Mouse (Mus musculus): ENCODE data around the gene Sppl3. TPM values are rescaled to one million over a fixed set of nuclear protein-coding genes. Genes with fewer than 3 reads are reported as not detected.

Gene Sppl3
- polyA plus RNA-seq, 1 experiment, result 66.4 TPM

DNA sequence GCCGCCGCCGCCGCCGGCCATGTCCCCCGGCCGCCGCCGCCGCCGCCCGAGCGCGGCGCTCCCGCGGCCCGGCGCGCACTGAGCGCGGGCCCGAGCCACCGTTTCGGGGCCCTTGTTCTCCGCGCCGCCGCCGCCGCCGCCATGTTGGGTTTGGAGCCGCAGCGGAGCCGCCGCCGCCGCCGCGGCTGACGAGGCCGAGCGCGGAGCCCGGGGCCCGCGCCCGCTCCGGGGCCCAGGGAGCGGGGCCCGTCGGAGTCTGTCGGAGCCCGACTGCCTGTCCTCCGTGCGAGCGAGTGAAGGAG, 231 bp downstream of the Sppl3 start:
- Histone ChIP-seq H3K27ac (ENCODE audit: insufficient read depth, low read length) (peak overlapping the region; percentile 91), H3K4me3 (ENCODE audit: insufficient read depth, low read length) (peak overlapping the region; percentile 85), H3K4me1 (ENCODE audit: control insufficient read depth, insufficient read depth, low read length) (peaks cover 9% of the 10 kb centered on the region; the same call in 1 of the 2 replicates)
- TF ChIP-seq POLR2A (IDR thresholded peaks at IDR 0.05; ENCODE audit: extremely low read depth, insufficient read depth, low read length) (no peak), CTCF (IDR thresholded peaks at IDR 0.05; ENCODE audit: extremely low read depth, insufficient read depth, low read length) (no peak)

DNA sequence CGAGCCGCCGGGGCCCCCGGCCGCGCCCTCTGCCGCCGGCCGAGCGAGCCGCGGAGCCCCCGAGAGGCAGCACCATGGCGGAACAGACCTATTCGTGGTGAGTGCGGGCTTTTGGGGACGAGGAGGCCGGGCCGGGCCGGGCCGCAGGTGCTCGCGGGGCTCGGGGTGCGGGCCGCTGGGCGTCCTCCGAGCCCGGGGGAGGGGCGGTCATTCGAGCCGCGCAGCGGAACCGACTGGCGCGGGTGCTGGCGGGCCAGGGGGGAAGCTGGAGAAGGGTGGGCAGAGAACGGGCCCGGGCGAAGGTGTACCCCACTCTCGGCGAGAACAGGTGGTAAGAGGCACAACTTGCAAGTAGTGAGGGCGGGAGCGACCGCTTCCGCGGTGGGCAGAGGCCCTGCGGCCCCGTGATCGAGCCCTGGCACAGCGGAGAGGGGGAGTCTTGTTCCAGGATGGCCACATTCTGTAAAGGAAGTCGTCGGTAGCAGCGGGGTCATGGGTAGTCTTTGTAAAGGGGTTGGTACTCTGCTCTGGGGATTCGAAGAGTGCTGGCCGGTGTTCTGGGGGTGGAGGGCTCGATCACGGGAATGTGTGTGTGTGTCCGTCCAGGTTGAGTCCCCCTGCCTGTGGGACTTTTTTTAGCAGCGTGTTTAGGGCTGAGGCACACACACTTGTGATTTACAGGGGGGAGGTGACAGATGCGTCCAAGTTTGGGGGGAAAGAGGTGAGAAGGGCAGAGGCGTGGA, 753 bp downstream of the Sppl3 start:
- peak overlapping the region; percentile 91 for H3K27ac ChIP-seq (ENCODE audit: insufficient read depth, low read length)
- peak overlapping the region; percentile 85 for H3K4me3 ChIP-seq (ENCODE audit: insufficient read depth, low read length)
- no peak for TF ChIP-seq CTCF (IDR thresholded peaks at IDR 0.05; ENCODE audit: extremely low read depth, insufficient read depth, low read length)
- no peak for TF ChIP-seq POLR2A (IDR thresholded peaks at IDR 0.05; ENCODE audit: extremely low read depth, insufficient read depth, low read length)
- peaks cover 9% of the 10 kb centered on the region; the same call in 1 of the 2 replicates for H3K4me1 ChIP-seq (ENCODE audit: control insufficient read depth, insufficient read depth, low read length)

DNA sequence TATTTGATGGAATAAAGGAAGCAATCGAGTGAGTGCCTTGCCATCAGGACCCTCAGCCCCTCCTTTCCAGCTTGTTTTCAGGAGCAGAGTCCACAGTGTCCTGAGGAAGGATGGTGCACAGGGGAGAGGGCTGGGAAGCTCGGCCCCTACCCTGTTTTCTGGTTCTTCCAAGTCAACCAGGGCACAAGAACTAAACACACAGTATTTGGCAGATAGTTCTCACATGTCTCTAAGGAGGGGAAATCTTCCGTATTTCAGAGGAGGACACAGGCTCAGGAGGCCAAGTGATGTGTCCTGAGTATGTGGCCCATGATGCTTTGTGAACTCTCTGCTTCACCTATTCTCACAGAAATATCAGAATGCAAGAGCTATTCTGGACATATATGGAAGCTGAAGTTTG, 2.5 kb downstream of the Sppl3 start:
- H3K4me3 ChIP-seq (ENCODE audit: insufficient read depth, low read length), result no peak overlapping the region
- H3K27ac ChIP-seq (ENCODE audit: insufficient read depth, low read length), result no peak overlapping the region
- H3K4me1 ChIP-seq (ENCODE audit: control insufficient read depth, insufficient read depth, low read length), result peaks cover 10% of the 10 kb centered on the region; the same call in 1 of the 2 replicates
- no peak for TF ChIP-seq POLR2A (IDR thresholded peaks at IDR 0.05; ENCODE audit: extremely low read depth, insufficient read depth, low read length)
- no peak for TF ChIP-seq CTCF (IDR thresholded peaks at IDR 0.05; ENCODE audit: extremely low read depth, insufficient read depth, low read length)

DNA sequence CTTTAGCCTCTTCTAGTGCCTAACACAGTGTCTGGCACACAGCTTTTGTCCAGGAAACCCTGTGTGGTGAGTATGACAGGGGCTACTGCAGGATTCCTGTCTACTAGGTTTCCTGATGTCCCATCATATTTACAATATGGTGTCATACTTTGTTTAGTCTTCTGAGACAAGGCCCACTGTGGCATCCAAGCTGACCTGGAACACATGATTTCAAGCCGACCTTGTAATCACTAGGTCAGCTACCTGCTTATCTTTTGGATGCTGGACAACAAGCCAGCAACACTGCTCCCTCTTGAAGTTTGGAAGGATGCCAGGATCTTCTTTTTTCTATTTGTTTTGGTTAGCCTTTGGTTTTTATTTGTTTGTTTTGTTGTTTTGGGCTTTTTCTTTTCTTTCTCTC, 3.6 kb downstream of the Sppl3 start:
- H3K27ac ChIP-seq (ENCODE audit: insufficient read depth, low read length), result no peak overlapping the region

DNA sequence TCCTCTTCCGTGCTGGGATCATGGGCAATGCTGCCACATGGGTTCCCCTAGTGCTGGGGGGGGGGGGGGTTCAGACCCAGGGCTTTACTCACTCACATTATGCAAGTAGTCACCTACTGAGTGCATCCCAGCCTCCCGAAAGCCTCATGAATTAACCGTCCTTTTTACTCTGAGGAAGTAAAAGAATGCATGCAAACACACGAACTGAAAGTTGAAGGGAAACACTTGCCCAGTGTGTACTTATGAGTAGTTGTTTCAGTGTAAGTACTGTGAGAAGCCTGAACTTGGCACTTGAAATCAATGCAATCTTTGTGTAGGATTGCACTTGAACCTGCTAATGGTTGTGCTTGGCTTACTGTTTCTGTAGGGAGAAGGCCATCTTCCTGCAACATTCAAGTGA, 4.2 kb downstream of the Sppl3 start:
- Histone ChIP-seq H3K27ac (ENCODE audit: insufficient read depth, low read length) (no peak overlapping the region), H3K4me3 (ENCODE audit: insufficient read depth, low read length) (no peak overlapping the region), H3K4me1 (ENCODE audit: control insufficient read depth, insufficient read depth, low read length) (peaks cover 10% of the 10 kb centered on the region; the same call in 1 of the 2 replicates)
- TF ChIP-seq CTCF (IDR thresholded peaks at IDR 0.05; ENCODE audit: extremely low read depth, insufficient read depth, low read length), result no peak
- no peak for TF ChIP-seq POLR2A (IDR thresholded peaks at IDR 0.05; ENCODE audit: extremely low read depth, insufficient read depth, low read length)

More for the DNA sequence above, 3.6 kb downstream of the Sppl3 start:
- H3K4me3 ChIP-seq (ENCODE audit: insufficient read depth, low read length), result no peak overlapping the region
- H3K4me1 ChIP-seq (ENCODE audit: control insufficient read depth, insufficient read depth, low read length), result peaks cover 10% of the 10 kb centered on the region; the same call in 1 of the 2 replicates
- TF ChIP-seq CTCF (IDR thresholded peaks at IDR 0.05; ENCODE audit: extremely low read depth, insufficient read depth, low read length) (no peak), POLR2A (IDR thresholded peaks at IDR 0.05; ENCODE audit: extremely low read depth, insufficient read depth, low read length) (no peak)

DNA sequence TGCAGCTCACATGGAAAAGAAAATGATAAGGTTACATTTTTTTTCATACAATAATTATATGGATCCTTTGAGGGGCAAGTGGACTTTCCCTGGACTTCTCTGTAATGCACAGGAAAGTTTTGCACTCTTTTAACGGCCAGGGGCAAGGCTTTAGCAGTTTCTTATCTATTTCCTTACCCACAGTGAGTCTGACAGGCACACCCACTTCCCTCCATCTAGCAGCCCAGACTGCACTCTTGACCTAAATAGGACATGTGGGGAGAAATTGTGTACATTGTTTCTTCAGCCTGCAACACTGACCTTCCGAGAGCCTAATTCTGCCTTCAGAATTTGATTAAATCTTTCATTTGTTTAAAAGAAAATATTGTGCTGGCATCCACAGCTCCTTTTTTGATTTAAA, 7.3 kb downstream of the Sppl3 start:
- TF ChIP-seq POLR2A (IDR thresholded peaks at IDR 0.05; ENCODE audit: extremely low read depth, insufficient read depth, low read length) (no peak), CTCF (IDR thresholded peaks at IDR 0.05; ENCODE audit: extremely low read depth, insufficient read depth, low read length) (no peak)

DNA sequence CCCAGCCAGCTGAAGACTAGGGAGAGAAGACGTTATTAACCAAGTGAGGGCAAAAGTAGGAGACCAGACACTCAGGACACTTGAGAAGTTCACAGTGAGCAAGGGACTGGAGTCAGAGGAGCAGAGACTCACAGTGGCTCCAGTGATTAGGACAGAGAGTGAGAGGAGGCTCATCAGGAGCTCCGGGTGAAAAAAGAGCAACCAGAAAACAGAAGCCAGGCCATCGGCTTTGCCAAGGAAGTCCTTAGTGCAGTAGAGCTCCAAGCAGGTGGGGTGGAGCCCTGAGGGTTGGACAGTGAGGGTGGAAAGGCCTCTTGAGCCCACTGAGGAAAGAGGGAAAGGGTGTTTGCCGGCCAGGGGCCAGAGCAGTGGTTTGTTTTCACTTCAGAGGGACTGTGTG, 7.9 kb downstream of the Sppl3 start:
- H3K4me1 ChIP-seq (ENCODE audit: control insufficient read depth, insufficient read depth, low read length), result peaks cover 3% of the 10 kb centered on the region; the same call in 1 of the 2 replicates
- no peak overlapping the region for H3K4me3 ChIP-seq (ENCODE audit: insufficient read depth, low read length)
- H3K27ac ChIP-seq (ENCODE audit: insufficient read depth, low read length), result no peak overlapping the region
- TF ChIP-seq CTCF (IDR thresholded peaks at IDR 0.05; ENCODE audit: extremely low read depth, insufficient read depth, low read length) (no peak), POLR2A (IDR thresholded peaks at IDR 0.05; ENCODE audit: extremely low read depth, insufficient read depth, low read length) (no peak)

More for the DNA sequence above, 7.3 kb downstream of the Sppl3 start:
- H3K27ac ChIP-seq (ENCODE audit: insufficient read depth, low read length), result no peak overlapping the region
- H3K4me3 ChIP-seq (ENCODE audit: insufficient read depth, low read length), result no peak overlapping the region
- peaks cover 4% of the 10 kb centered on the region; the same call in 1 of the 2 replicates for H3K4me1 ChIP-seq (ENCODE audit: control insufficient read depth, insufficient read depth, low read length)

DNA sequence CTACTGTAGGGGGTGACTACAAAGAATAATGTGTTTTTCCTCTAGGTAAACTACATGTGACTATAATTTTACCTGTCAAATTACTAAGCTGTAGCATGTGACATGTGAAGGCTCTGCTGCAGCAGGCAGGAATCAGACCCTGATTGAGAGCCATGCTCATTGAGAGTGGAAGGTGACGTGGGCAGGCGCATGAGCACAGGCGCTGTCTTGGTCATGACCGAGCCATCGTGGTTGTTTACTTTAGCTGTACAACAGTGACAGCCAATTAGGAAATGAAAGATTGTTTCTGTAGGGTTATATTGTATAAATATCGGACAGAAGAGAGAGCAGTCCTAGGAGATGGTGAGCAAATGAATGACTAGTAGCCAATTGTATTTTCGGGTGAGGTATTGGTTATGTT, 11.1 kb downstream of the Sppl3 start:
- no peak overlapping the region for H3K4me3 ChIP-seq (ENCODE audit: insufficient read depth, low read length)
- no peak overlapping the region for H3K27ac ChIP-seq (ENCODE audit: insufficient read depth, low read length)
- peaks cover 2% of the 10 kb centered on the region for H3K4me1 ChIP-seq (ENCODE audit: control insufficient read depth, insufficient read depth, low read length)
- no peak for TF ChIP-seq POLR2A (IDR thresholded peaks at IDR 0.05; ENCODE audit: extremely low read depth, insufficient read depth, low read length)
- no peak for TF ChIP-seq CTCF (IDR thresholded peaks at IDR 0.05; ENCODE audit: extremely low read depth, insufficient read depth, low read length)

DNA sequence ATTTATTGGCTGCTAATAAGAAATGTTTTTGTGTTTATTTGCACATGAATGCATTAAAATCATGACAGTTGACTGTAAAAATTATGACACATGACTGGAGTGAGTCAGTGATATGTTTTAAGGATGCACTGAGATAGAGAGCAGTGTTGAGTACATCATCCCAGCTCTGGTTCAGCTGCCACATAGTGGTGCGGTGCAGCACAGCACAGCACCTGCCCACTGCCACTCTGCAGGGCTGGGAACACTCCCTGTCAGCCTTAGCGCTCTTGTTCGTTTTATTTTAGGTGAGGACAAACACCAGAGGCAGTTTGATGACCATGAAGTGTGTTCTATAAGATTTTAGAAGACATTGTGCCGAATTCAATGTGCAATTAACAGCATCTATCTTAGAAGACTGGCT, 15.2 kb downstream of the Sppl3 start:
- no peak for TF ChIP-seq POLR2A (IDR thresholded peaks at IDR 0.05; ENCODE audit: extremely low read depth, insufficient read depth, low read length)
- TF ChIP-seq CTCF (IDR thresholded peaks at IDR 0.05; ENCODE audit: extremely low read depth, insufficient read depth, low read length), result no peak
- no peak overlapping the region for H3K27ac ChIP-seq (ENCODE audit: insufficient read depth, low read length)
- peaks cover 2% of the 10 kb centered on the region for H3K4me1 ChIP-seq (ENCODE audit: control insufficient read depth, insufficient read depth, low read length)
- H3K4me3 ChIP-seq (ENCODE audit: insufficient read depth, low read length), result no peak overlapping the region

DNA sequence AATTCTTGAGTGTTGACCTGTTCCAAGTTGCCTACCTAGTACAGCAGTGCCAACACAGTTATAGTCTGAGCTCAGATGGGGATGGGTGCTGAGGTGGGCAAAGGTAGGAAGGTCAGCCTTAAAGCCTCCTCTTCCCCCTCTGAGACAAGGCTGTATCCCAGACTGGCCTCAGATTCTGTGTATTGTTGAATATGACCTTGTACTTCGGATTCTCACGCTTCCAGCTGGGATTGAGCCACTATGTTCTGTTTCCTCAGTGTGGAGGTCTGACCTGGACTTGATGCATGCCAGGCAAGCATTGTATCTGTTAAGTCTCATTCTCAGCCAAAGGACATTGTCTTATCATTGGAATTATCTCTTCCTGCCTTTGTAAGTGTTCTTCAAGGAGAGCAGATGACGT, 16.2 kb downstream of the Sppl3 start:
- peaks cover 2% of the 10 kb centered on the region for H3K4me1 ChIP-seq (ENCODE audit: control insufficient read depth, insufficient read depth, low read length)
- no peak overlapping the region for H3K27ac ChIP-seq (ENCODE audit: insufficient read depth, low read length)
- H3K4me3 ChIP-seq (ENCODE audit: insufficient read depth, low read length), result no peak overlapping the region
- TF ChIP-seq CTCF (IDR thresholded peaks at IDR 0.05; ENCODE audit: extremely low read depth, insufficient read depth, low read length) (no peak), POLR2A (IDR thresholded peaks at IDR 0.05; ENCODE audit: extremely low read depth, insufficient read depth, low read length) (no peak)
